In the genomic region with DNA sequence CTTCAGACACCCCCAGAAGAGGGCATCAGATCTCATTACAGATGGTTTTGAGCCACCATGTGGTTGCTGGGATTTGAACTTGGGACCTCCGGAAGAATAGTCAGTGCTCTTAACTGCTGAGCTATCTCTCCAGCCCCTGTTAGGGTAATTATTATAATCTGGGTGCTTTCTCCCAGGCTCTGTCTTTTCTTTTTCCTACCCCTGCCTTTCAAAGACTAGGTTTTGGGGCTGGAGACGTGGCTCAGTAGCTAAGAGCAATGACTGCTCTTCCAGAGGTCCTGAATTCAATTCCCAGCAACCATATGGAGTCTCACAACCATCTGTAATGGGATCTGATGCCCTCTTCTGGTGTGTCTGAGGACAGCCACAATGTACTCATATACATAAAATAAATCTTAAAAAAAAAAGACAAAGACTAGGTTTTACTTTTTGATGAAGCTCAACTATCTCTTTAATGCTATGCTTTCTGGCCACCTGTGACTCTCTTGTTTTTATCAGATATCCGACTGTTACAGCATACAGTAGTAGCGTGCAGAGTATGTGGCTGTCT, we compare ENCODE assay signal across 8 mouse cellular contexts. TPM values are rescaled to one million over a fixed set of nuclear protein-coding genes. Genes with fewer than 3 reads are reported as not detected.
DNase-seq lines count a peak whose midpoint lies in the region; ATAC-seq lines count a peak whose summit lies in the region.

No protein-coding gene starts in this region.

- peak overlapping the region; percentile 73 for H3K4me2 ChIP-seq in heart, embryonic 15.5 days
- peak overlapping the region; percentile 85 for H3K4me2 ChIP-seq in hindbrain, embryonic 13.5 days
- H3K4me2 ChIP-seq in midbrain, embryonic 12.5 days (replicated peaks) = peak overlapping the region; percentile 75

- no peaks in the 10 kb centered on the region for H3K27me3 ChIP-seq in heart, embryonic 15.5 days
- H3K27me3 ChIP-seq in embryonic facial prominence, embryonic 10.5 days (replicated peaks; ENCODE audit: low read depth, poor library complexity, severe bottlenecking) = 0 out of 2 replicates have a peak, but pooled peaks cover 6% of the 10 kb centered on the region
- 0 out of 2 replicates have a peak, but pooled peaks cover 5% of the 10 kb centered on the region for H3K27me3 ChIP-seq in hindbrain, embryonic 13.5 days
- H3K27me3 ChIP-seq in midbrain, embryonic 12.5 days = no peaks in the 10 kb centered on the region

- H3K9ac ChIP-seq in heart, embryonic 15.5 days = peak overlapping the region; percentile 58
- peak overlapping the region; percentile 89; the same call in 1 of the 2 replicates for H3K9ac ChIP-seq in hindbrain, embryonic 13.5 days
- no peak overlapping the region; the same call in 1 of the 2 replicates for H3K9ac ChIP-seq in midbrain, embryonic 12.5 days (replicated peaks)

- WGBS in heart, embryonic 15.5 days = 57% methylated on average over 4 of the region's 4 CpGs
- WGBS in embryonic facial prominence, embryonic 10.5 days = 61% methylated on average over 4 of the region's 4 CpGs
- WGBS in hindbrain, embryonic 13.5 days = 61% methylated on average over 4 of the region's 4 CpGs
- 54% methylated on average over 4 of the region's 4 CpGs for WGBS in midbrain, embryonic 12.5 days

- H3K9me3 ChIP-seq in heart, embryonic 15.5 days (replicated peaks) = no peaks in the 10 kb centered on the region
- no peaks in the 10 kb centered on the region for H3K9me3 ChIP-seq in embryonic facial prominence, embryonic 10.5 days
- H3K9me3 ChIP-seq in hindbrain, embryonic 13.5 days = no peaks in the 10 kb centered on the region
- no peaks in the 10 kb centered on the region for H3K9me3 ChIP-seq in midbrain, embryonic 12.5 days

- H3K4me3 ChIP-seq in heart, embryonic 15.5 days = peak overlapping the region; percentile 69
- peak overlapping the region; percentile 74 for H3K4me3 ChIP-seq in embryonic facial prominence, embryonic 10.5 days
- peak overlapping the region; percentile 91 for H3K4me3 ChIP-seq in hindbrain, embryonic 13.5 days
- H3K4me3 ChIP-seq in midbrain, embryonic 12.5 days = peak overlapping the region; percentile 80; the same call in 1 of the 2 replicates

- peaks cover 12% of the 10 kb centered on the region for H3K4me1 ChIP-seq in heart, embryonic 15.5 days (replicated peaks)
- H3K4me1 ChIP-seq in embryonic facial prominence, embryonic 10.5 days = peaks cover 37% of the 10 kb centered on the region
- peaks cover 36% of the 10 kb centered on the region for H3K4me1 ChIP-seq in hindbrain, embryonic 13.5 days (replicated peaks)
- peaks cover 15% of the 10 kb centered on the region for H3K4me1 ChIP-seq in midbrain, embryonic 12.5 days

- no peak overlapping the region for H3K27ac ChIP-seq in heart, embryonic 15.5 days
- no peak overlapping the region for H3K27ac ChIP-seq in embryonic facial prominence, embryonic 10.5 days (replicated peaks)
- H3K27ac ChIP-seq in hindbrain, embryonic 13.5 days = no peak overlapping the region
- no peak overlapping the region for H3K27ac ChIP-seq in midbrain, embryonic 12.5 days (replicated peaks)

- peaks cover 18% of the 10 kb centered on the region; the same call in 1 of the 2 replicates for H3K36me3 ChIP-seq in heart, embryonic 15.5 days
- peaks cover 28% of the 10 kb centered on the region for H3K36me3 ChIP-seq in embryonic facial prominence, embryonic 10.5 days (replicated peaks)
- H3K36me3 ChIP-seq in hindbrain, embryonic 13.5 days = peaks cover 25% of the 10 kb centered on the region
- peaks cover 27% of the 10 kb centered on the region for H3K36me3 ChIP-seq in midbrain, embryonic 12.5 days

- ATAC-seq in heart, embryonic 15.5 days (replicated peaks; ENCODE audit: insufficient number of reproducible peaks, insufficient read depth, low FRiP score, low read depth) = no peak
- no peak for ATAC-seq in hindbrain, embryonic 13.5 days (ENCODE audit: low FRiP score)
- ATAC-seq in midbrain, embryonic 12.5 days (ENCODE audit: low FRiP score, low read depth) = no peak

- DNase-seq in heart, adult 8-10 months (ENCODE audit: low spot score) = no peak
- no peak for DNase-seq in embryonic facial prominence, embryonic 10.5 days (ENCODE audit: low spot score)
- DNase-seq in adrenal gland, adult (ENCODE audit: inconsistent age in 2 of 2, low spot score in 1 of 2) = no peak
- no peak for DNase-seq in urinary bladder, adult 2 months (ENCODE audit: low spot score)
- DNase-seq in ovary, postnatal 10 days (ENCODE audit: low spot score) = no peak

RNA-seq across cellular contexts. Expression of gene Pofut2, which starts 0.9 kb away (rescaled TPM):
- 99.8 and 124 TPM in 2 replicates for polyA plus RNA-seq in heart, embryonic 15.5 days (2015; fragmentation: Nextera tagmentation; extraction: Ambion mirVana)
- total RNA-seq in heart, adult 8-10 months (2022) = 10 to 100 TPM; 42.1 to 48.1 (median 45.9) TPM
- 74.5 and 77.0 TPM in 2 replicates for polyA plus RNA-seq in embryonic facial prominence, embryonic 10.5 days (2016; fragmentation: Nextera tagmentation; extraction: Ambion mirVana)
- 57.3 and 63.4 TPM in 2 replicates for polyA plus RNA-seq in hindbrain, embryonic 13.5 days (2015; fragmentation: Nextera tagmentation; extraction: Ambion mirVana)
- 70.0 and 80.7 TPM in 2 replicates for polyA plus RNA-seq in midbrain, embryonic 12.5 days (2016; fragmentation: Nextera tagmentation; extraction: Ambion mirVana)
- polyA plus RNA-seq in urinary bladder, adult 2 months (2012; rRNA removed) = 70.0 and 73.7 TPM in 2 replicates
